Mouse (Mus musculus): ENCODE measurements around the gene Stom. TPM values are rescaled to one million over a fixed set of nuclear protein-coding genes. Genes with fewer than 3 reads are reported as not detected.

Stom gene
- total RNA-seq, 2 experiments from 2014 or later: 7.3 to 8.6 TPM

- DNase-seq (ENCODE audit: low spot score in 2 of 2): no peak
These were observed 14.2 kb downstream of the Stom start for GRCm38 (mm10) chr2:35322404-35323164.

DNA sequence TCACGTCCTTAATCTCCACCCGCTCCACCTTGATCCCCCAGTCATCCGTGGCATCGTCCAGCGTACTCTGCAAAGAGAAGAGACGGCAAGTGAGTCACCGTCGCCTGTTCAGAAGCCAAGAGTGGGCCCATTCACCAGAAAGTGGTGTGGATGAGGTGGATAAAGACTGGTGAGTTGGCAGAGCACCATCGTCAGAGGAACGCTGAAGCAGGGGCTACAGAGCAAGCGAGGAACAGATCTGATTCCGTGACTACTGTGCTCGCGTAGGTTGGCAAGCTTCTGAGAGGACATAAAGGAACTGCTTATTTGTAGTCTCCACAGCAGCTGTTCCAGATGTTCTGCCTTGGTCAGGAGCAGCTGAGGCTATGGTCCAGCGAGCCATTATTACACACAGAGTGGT is 16.4 kb downstream of the Stom start:
- DNase-seq (ENCODE audit: low spot score in 2 of 2): no peak

DNA sequence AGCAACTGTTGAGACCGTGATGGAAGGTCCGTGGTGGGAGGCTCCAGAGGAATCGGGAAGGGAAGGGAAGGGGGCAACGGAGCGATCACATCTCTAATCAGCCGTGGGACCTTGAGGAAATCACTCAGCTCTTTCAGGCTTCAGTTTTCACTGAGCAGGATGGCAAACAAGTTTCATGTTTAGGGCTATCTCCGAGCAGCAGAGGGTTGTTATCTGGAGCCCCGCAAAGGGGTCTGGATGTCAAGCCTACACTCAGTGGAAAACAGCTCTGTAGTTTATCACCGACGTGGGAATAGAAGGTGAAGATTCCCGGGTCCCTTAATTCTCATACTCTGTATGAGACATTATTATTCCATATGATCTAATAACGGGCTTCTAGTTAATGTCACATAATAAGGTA is 18.4 kb downstream of the Stom start:
- no peak for DNase-seq (ENCODE audit: low spot score in 2 of 2)

GRCm38 (mm10) chr2:35317604-35318003 is 19.2 kb downstream of the Stom start:
- no peak for DNase-seq (ENCODE audit: low spot score in 2 of 2)

GRCm38 (mm10) chr2:35314300-35314699 is 22.5 kb downstream of the Stom start:
- DNase-seq (ENCODE audit: low spot score in 2 of 2): no peak

DNA sequence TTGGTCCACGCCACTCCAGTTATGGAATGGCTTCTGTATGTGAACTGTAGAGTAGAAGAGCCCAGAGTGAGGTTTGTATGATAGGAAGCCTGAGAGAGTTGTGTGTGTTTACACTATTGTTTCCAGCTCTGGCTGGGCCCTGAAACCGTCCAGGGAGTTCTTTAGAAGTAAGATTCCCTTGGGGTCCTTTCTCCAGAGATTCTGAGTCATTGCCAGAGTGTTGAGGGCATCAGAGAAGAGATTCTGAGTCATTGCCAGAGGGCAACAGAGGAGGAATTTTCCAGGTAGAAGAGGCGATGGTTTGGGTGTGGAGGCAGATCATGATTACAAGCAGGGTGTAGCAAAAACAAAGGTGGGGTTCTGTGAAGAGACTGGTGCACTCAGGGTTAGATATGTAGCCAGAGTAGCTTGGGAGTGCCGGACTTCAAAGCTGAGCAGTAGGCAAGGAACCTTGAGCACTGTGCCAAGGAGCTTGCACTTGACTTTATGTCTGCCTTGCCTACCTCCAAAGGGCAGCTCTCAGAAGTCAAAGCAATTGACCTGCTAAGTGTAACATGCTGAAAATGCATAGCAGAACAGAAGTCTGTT is 26.8 kb downstream of the Stom start:
- DNase-seq (ENCODE audit: low spot score in 2 of 2): no peak

- DNase-seq (ENCODE audit: low spot score in 2 of 2): no peak
These were observed 28.6 kb downstream of the Stom start for GRCm38 (mm10) chr2:35308166-35308565.

DNA sequence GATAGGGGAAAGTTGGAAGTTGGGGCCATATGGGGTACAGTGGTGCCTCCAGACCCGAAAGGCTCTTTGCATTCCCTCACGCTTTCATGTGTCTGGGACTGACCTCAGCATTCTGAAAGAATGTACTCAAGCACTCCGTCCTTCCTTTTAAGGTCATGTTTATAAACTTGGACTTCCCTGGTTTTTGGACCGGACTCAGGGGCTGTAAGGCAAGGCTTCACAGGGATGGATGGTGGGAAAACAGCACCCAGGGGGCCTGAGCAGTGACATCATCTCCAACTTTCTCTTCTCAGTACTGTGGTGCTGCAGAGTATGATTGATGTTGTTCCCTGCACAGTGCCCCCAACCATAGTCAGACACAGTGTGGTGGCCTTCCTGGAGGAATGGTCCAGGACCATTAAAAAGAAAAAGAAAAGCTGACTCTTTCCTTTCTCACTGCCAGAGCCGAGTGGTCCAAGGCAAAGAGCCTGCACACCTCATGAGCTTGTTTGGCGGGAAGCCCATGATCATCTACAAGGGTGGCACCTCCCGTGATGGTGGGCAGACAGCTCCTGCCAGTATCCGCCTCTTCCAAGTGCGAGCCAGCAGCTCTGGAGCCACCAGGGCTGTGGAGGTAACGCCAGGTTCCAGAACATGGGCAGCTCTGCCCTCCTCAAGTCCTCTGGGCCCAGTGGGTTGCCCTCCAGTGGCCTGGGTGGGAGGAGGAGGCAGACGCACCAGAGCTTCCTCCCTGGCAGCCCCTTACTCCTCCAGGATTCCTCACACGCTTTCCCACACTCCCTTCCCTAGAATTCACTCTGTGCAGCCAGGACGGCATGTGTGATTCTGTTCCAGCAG is 34.5 kb downstream of the Stom start:
- DNase-seq (ENCODE audit: low spot score in 2 of 2): no peak

GRCm38 (mm10) chr2:35299437-35299836 is 37.3 kb downstream of the Stom start:
- no peak for DNase-seq (ENCODE audit: low spot score in 2 of 2)

- DNase-seq (ENCODE audit: low spot score in 2 of 2): peak; percentile 77 to 81
These were observed 39.0 kb downstream of the Stom start for GRCm38 (mm10) chr2:35297703-35298332.

DNA sequence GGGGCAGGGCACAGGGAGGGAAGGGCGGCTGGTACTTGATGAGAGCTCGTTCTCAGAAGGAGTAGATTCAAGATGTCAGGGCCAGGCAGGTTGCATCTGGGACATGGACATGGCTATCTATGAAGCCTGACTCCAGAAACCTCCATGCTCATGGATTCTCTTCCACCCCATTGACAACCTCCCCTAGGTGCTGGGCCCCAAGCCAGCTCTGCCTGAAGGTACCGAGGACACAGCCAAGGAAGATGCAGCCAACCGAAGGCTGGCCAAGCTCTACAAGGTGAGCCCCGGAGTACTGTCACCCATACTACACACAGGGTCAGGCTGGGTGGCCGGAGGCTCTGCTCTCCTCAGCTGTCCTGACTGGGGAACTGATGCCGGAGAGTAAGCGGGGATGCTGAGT is 43.5 kb downstream of the Stom start:
- no peak for DNase-seq (ENCODE audit: low spot score in 2 of 2)

DNA sequence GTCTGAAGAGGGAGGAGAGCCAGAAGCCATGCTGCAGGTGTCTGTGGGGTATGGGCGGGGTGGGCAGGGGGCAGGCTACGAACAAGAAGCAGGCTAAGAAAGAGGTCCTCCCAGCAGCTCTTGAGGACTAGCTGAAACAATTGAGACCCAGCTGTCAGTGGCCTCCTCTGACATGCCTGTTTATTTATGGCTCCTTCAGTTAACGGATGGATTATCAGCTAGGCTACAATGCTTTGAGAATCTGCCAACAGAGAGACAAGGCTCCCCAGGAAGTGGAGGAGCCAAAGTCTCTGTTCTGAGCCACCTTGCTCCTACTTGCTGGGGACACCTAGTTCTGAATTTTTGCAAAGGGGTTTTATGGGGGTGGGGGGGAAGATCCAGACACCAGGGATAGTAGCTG is 44.1 kb downstream of the Stom start:
- no peak for DNase-seq (ENCODE audit: low spot score in 2 of 2)

GRCm38 (mm10) chr2:35291856-35292255 is 44.9 kb downstream of the Stom start:
- peak; percentile 27 to 61 for DNase-seq (ENCODE audit: low spot score in 2 of 2)

DNA sequence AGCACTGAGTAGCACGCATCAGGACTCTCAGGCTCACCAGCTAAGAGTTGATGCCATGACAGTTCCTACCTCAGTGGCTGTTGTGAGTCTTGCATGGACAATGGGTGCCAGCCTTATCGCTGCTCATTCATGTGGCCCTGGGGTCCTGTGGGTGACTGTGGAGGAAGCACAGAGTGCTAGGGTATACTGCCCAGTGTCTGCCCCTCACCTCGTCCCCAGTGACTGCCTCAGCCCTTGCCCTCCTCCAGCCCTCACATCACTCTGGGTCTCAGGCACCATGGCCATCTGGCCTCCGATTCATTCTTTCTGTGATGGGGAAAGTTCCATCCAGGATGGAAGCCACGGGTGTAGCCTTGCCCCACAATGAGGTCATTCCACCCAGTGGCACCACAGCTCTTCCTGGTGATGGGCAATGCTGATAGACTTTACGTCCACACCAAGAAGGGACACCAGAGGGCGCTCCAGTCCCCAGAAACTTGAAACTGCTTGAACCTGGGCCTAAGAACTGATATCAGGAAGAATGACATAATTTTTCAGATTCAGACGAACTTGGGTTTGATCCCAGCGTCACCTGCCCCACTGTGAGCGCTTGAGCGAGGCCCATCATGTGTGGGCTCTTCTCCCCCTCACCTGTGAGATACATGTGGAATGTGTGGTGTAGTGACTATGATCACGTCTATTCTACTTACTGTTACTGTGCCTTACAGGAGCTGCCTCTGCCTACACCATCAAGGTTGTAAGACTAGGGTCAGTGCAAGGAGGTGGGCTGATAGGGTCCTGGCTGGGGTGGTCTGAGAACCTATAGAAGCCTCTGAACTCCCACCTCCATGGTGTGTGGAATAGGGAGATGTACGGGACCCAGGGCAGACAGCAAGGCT is 47.8 kb downstream of the Stom start:
- peak; percentile 79 to 88 for DNase-seq (ENCODE audit: low spot score in 2 of 2)

DNA sequence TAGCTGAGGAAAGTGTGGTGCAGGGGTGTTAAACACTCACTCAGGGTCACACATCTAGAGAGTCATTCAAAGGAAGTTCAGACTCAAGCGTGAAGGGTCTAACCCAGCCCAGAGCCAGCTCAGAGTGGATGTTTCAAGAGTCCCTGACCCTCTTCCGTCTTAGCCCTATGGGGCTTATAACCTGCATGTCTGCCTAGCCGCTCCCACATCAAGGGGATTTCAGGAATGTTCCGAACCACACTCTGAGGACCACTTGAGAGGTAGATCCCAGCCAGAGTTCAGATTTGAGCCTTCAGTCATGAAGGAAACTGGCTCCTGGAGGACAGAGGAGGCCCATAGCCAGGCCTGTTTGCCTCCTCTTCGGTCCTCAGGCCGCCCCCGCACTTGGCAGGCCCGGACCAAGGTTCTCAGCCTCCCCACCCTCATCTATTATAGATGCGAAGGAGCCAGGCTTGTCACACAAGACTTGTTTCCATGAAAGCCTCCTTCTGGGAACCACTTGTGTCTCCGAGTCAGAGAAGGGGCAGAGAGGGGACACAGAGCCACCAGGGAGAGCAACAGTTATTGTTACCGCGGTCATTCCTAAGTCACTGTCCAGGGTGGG is 49.7 kb downstream of the Stom start:
- no peak for DNase-seq (ENCODE audit: low spot score in 2 of 2)

DNA sequence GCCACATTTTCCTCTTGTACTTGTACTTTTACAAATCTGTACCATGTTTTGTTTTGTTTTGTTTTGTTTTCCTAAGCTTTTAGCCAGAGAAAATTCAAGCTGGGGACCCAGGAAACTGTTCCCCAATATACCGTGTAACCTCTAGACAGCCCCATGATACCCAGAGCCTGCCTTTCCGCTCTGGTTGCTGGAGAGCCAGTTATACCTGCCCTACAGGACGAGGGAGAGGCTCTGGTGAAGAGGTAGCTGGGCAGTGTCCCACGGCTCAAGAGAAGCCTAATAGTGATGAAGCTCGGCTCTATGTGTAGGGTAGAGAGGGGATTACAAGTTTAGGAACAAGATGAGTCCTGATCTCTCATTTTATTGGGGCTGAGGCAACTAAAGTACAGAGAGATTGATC is 51.6 kb downstream of the Stom start:
- no peak for DNase-seq (ENCODE audit: low spot score in 2 of 2)

- DNase-seq (ENCODE audit: low spot score in 2 of 2): no peak
These were observed 52.8 kb downstream of the Stom start for GRCm38 (mm10) chr2:35283997-35284396.

GRCm38 (mm10) chr2:35282214-35282613 is 54.6 kb downstream of the Stom start:
- DNase-seq (ENCODE audit: low spot score in 2 of 2): no peak

DNA sequence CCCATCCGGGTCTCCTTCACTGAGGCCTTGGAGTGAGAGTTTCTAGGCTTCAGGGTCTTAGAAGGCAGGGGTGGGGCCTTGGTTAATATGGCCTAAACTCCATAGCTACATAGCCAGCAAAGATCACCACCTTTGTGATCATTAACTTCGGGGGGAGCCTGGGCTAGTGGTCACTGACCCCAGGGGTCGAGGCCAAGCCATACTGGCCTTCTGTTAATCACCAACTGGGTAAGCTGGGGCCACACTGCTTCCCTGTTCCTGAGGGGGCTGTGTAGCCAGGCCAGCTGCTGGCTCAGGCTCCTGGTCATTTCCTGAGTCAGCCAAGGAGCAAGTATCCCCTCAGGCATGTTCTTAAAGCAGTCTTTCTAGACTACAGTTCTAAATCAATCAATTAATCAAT is 56.8 kb downstream of the Stom start:
- no peak for DNase-seq (ENCODE audit: low spot score in 2 of 2)
